Mouse (Mus musculus) embryonic facial prominence, embryonic 11.5 days (tissue): ENCODE data around the gene Tmem60. TPM values are rescaled to one million over a fixed set of nuclear protein-coding genes. Genes with fewer than 3 reads are reported as not detected.

Experiments
- ATAC-seq: fragments of 200-750 bp; cut with Nextera tagmentation; replicated peaks from 2 replicates; pipeline ENCODE4 v1.8.0; 2017; ENCODE audit warnings: low read depth; ENCODE audit not compliant: insufficient number of reproducible peaks, low FRiP score, low TSS enrichment
- DNase-seq: peaks from one replicate; pipeline ENCODE4 v3.0.0-alpha.2; 2015; ENCODE audit warnings: low spot score
- H3K27ac ChIP-seq: fragments of 300-500 bp; sonication (generic); replicated peaks from 2 replicates; pipeline ENCODE4 v1.5.1; 2014; ENCODE audit warnings: mild to moderate bottlenecking, low read depth, low read length, control low read depth
- H3K27me3 ChIP-seq: fragments of 300-500 bp; sonication (generic); 2 replicates; pipeline ENCODE4 v1.6.1; 2014; ENCODE audit warnings: mild to moderate bottlenecking, low read length, moderate library complexity, mixed read lengths; ENCODE audit not compliant: control insufficient read depth, insufficient read depth
- H3K36me3 ChIP-seq: fragments of 300-500 bp; sonication (generic); replicated peaks from 2 replicates; pipeline ENCODE4 v1.6.1; 2014; ENCODE audit warnings: low read depth, mild to moderate bottlenecking, low read length, moderate library complexity, mixed read lengths; ENCODE audit not compliant: control insufficient read depth, insufficient read depth
- H3K4me1 ChIP-seq: fragments of 300-500 bp; sonication (generic); 2 replicates; pipeline ENCODE4 v1.6.1; 2014; ENCODE audit warnings: low read length, mixed read lengths; ENCODE audit not compliant: control insufficient read depth, insufficient read depth
- H3K4me2 ChIP-seq: fragments of 300-500 bp; sonication (generic); 2 replicates; pipeline ENCODE4 v1.6.1; 2014; ENCODE audit warnings: low read depth, mild to moderate bottlenecking, control low read depth, low read length, moderate library complexity
- H3K4me3 ChIP-seq: fragments of 300-500 bp; sonication (generic); 2 replicates; pipeline ENCODE4 v1.5.1; 2014; ENCODE audit warnings: low read depth, low read length, control low read depth
- H3K9ac ChIP-seq: fragments of 300-500 bp; sonication (generic); replicated peaks from 2 replicates; pipeline ENCODE4 v1.6.1; 2014; ENCODE audit warnings: mild to moderate bottlenecking, control low read depth, low read length
- H3K9me3 ChIP-seq: fragments of 300-500 bp; sonication (generic); replicated peaks from 2 replicates; pipeline ENCODE4 v1.6.1; 2016; ENCODE audit warnings: mild to moderate bottlenecking, low read length, inconsistent platforms, mixed read lengths; ENCODE audit not compliant: control insufficient read depth
- WGBS: fragments of 180-500 bp; shearing (Covaris S2); extraction: QIAGEN DNeasy Blood & Tissue Kit; methylation state at CpG from one replicate; pipeline ENCODE4 v1.1.7; 2014; 5-methylcytosine and 5-hydroxymethylcytosine counted together
- polyA plus RNA-seq: library from polyadenylated mRNA; unstranded; fragments of >200 nt; fragmentation: Nextera tagmentation; extraction: Ambion mirVana; gene quantifications from 2 replicates; pipeline ENCODE4 v1.2.1, GENCODE M21; 2014

Tmem60 gene
- polyA plus RNA-seq, 1 experiment from 2014 or later = 62.2 TPM

DNA sequence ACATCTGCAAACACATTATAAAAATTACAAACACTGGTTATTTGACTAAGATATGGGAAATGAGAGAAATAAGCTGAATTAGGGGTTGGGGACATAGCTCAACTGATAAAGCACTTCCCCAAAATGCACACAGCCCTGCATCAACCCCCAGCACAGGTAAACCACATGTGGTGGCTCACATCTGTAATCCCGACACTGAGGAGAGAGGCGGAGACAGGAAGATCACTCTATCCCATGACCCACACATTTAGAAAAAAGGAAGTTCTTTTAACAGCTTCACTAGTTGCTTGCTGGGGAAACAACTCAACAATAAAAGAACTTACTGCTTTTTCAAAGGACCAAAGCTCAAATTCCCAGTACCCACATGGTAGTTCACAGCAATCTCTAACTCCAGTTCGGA is 50.6 kb downstream of the Tmem60 start:
- no peak for ATAC-seq
- no peak overlapping the region for H3K4me2 ChIP-seq

DNA sequence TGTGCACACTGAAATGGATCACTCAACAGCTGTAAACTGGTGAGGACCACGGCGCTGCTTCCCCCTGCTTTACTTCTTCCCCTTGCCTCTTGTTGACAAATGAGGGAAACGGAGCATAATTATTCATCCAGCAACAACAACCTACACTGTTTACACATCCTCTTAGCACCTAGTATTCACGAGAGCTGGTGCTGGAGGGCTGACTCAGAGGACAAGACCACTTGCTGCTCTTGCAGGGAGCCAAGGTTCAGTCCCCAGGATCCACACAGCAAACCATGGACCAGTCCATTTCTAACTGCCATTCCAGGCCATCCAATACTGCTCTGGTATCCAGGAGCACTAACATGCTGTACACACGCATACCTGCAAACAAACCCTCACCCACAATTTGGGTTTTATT is 53.9 kb downstream of the Tmem60 start:
- ATAC-seq = no peak
- WGBS = 84% methylated on average over 5 of the region's 5 CpGs

More for the DNA sequence above, 50.6 kb downstream of the Tmem60 start:
- Histone ChIP-seq H3K27me3 (no peaks in the 10 kb centered on the region), H3K9me3 (no peaks in the 10 kb centered on the region), H3K27ac (no peak overlapping the region), H3K4me1 (no peaks in the 10 kb centered on the region), H3K9ac (no peak overlapping the region), H3K36me3 (no peaks in the 10 kb centered on the region), H3K4me3 (no peak overlapping the region)
- WGBS = 94% methylated on average over 3 of the region's 3 CpGs
- no peak for DNase-seq

More for the DNA sequence above, 53.9 kb downstream of the Tmem60 start:
- Histone ChIP-seq H3K9ac (no peak overlapping the region), H3K4me3 (no peak overlapping the region), H3K27ac (no peak overlapping the region), H3K27me3 (no peaks in the 10 kb centered on the region), H3K36me3 (no peaks in the 10 kb centered on the region), H3K4me2 (no peak overlapping the region), H3K4me1 (no peaks in the 10 kb centered on the region), H3K9me3 (no peaks in the 10 kb centered on the region)
- no peak for DNase-seq

Other genes with a start within 250 kb of the Tmem60 start
- 19.9 and 21.0 TPM in 2 replicates for gene Phtf2, start 67 bp upstream of the Tmem60 start, polyA plus RNA-seq
- 4.9 and 5.7 TPM in 2 replicates for gene Rsbn1l, start 74.2 kb downstream of the Tmem60 start, polyA plus RNA-seq
- gene Ptpn12, start 173.7 kb downstream of the Tmem60 start, polyA plus RNA-seq = 25.9 and 27.6 TPM in 2 replicates